Mouse (Mus musculus): ENCODE results near the gene Kbtbd2.

Kbtbd2 gene

GRCm38 (mm10) chr6:56785068-56785467 lies 12.5 kb downstream of the Kbtbd2 start:
- DNase-seq (ENCODE audit: low spot score): no peak

- DNase-seq (ENCODE audit: low spot score): no peak
Observed at GRCm38 (mm10) chr6:56783561-56784272, 13.9 kb downstream of the Kbtbd2 start.

GRCm38 (mm10) chr6:56779636-56780035 lies 18.0 kb downstream of the Kbtbd2 start:
- DNase-seq (ENCODE audit: low spot score): no peak

GRCm38 (mm10) chr6:56775816-56776215 lies 21.8 kb downstream of the Kbtbd2 start:
- DNase-seq (ENCODE audit: low spot score): no peak

GRCm38 (mm10) chr6:56765696-56766095 lies 31.9 kb downstream of the Kbtbd2 start:
- DNase-seq (ENCODE audit: low spot score): no peak

- no peak for DNase-seq (ENCODE audit: low spot score)
Observed at GRCm38 (mm10) chr6:56765265-56765664, 32.3 kb downstream of the Kbtbd2 start.

- DNase-seq (ENCODE audit: low spot score): no peak
Observed at GRCm38 (mm10) chr6:56759324-56759723, 38.3 kb downstream of the Kbtbd2 start.

GRCm38 (mm10) chr6:56756117-56756516 lies 41.5 kb downstream of the Kbtbd2 start:
- no peak for DNase-seq (ENCODE audit: low spot score)

- no peak for DNase-seq (ENCODE audit: low spot score)
Observed at GRCm38 (mm10) chr6:56753719-56754118, 43.9 kb downstream of the Kbtbd2 start.

GRCm38 (mm10) chr6:56745950-56746543 lies 51.6 kb downstream of the Kbtbd2 start:
- DNase-seq (ENCODE audit: low spot score): no peak

GRCm38 (mm10) chr6:56732545-56732944 lies 65.1 kb downstream of the Kbtbd2 start:
- no peak for DNase-seq (ENCODE audit: low spot score)
